Mouse (Mus musculus): ENCODE results near the gene Ghdc.
"Not testable (repeated sequence)": the region's sequence is repeated elsewhere in the genome, so short reads cannot be mapped to it uniquely, and the experiment has no call there.

Gene Ghdc

DNA sequence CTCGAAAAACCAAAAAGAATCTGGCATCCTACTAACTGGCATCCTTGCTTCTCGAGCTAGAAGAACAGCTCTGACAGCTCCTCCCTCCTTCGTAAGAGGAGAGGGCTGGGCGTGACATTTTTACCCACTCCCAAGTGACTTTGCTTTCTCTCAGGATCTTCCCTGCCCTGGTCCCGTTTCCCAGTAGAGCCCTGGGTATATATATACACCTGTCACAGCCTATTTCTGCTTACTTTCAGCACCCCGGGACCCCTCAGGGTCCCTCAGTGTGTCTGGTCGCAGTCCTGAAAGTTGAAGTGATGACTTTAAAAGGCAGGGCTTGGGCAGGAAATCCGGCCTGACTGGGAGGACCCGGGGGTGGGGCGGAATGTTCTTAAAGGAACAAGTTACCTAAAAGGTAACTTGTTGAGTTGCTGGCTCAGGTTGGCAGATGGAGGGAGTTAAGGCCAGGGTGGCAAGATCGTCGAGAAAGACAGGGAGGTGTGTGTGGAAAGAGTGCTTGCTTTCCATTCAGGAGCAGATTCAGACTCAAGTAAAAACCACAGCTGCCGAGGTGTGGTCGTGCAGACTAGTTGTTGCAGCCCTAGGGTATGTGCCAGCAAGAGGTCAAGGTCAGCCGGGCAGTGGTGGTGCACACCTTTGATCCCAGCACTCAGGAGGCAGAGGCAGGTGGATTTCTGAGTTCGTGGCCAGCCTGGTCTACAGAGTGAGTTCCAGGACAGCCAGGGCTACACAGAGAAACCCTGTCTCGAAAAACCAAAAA is at the start of gene Ghdc:
TSS of gene Ghdc (minus strand) at position 312 of the 763 bp plus-strand sequence.
- DNase-seq (ENCODE audit: low spot score): peak; percentile 62

- no peak for DNase-seq (ENCODE audit: low spot score)
Observed at GRCm38 (mm10) chr11:100820047-100820446, 49.3 kb upstream of the Ghdc start.

GRCm38 (mm10) chr11:100819626-100820025 is 48.9 kb upstream of the Ghdc start:
- no peak for DNase-seq (ENCODE audit: low spot score)

DNA sequence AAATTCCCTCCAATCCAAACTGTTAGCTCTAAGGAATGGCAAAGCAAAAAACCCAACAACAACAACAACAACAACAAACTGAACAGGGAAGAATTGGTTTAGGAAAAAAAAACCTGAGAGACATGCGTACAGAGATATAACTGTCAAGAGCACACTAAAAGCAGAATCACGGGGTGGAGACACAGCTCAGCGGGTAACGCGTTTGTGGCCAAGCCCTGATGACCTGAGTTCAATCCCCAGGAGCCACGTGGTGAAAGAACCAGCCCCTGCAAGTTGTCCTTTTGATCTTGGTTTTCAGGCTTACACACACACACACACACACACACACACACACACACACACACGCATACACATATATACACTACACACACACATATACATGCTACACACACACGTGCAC is 48.3 kb upstream of the Ghdc start:
- no peak for DNase-seq (ENCODE audit: low spot score)

GRCm38 (mm10) chr11:100818359-100819012 is 47.7 kb upstream of the Ghdc start:
- DNase-seq (ENCODE audit: low spot score): no peak

- DNase-seq (ENCODE audit: low spot score): no peak
Observed at GRCm38 (mm10) chr11:100817311-100817710, 46.6 kb upstream of the Ghdc start.

GRCm38 (mm10) chr11:100816801-100817200 is 46.0 kb upstream of the Ghdc start:
- DNase-seq (ENCODE audit: low spot score): no peak

GRCm38 (mm10) chr11:100816342-100816741 is 45.6 kb upstream of the Ghdc start:
- no peak for DNase-seq (ENCODE audit: low spot score)

DNA sequence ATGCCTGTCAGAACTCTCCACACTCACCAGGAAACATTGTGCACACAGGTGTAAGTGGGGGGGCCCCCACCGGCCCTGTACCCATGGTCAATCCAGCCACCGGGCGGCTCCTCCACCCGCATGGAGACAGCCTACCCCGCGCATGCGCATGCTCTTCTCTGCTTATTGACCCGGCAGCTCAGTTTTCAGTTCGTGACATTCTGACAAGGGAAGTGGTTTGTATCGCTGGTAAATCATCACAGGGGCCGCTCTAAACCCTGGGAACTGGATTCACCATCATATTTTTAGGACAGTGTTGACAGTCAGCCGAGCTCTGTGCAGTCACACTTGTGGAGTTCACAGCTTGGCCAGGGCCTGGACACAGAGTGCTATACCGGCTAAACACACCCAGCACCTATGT is 43.7 kb upstream of the Ghdc start:
- DNase-seq (ENCODE audit: low spot score): peak; percentile 20

DNA sequence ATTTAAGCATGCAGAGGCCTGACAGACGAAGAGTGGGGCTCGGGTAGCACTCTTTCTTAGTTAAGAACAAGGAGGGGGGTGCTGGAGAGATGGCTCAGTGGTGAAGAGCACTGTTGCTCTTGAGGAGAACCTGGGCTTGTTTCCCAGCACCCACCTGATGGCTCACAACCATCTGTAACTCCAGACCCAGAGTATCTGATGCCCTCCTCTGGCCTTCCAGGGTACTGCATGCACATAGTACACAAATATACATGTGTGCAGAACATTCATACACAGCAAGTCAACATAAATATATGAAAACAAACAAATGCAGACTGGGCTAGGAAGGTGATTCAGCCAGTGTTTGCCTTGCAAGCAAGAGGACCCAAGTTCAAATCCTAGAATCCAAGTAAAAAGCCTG is 40.4 kb upstream of the Ghdc start:
- no peak for DNase-seq (ENCODE audit: low spot score)

DNA sequence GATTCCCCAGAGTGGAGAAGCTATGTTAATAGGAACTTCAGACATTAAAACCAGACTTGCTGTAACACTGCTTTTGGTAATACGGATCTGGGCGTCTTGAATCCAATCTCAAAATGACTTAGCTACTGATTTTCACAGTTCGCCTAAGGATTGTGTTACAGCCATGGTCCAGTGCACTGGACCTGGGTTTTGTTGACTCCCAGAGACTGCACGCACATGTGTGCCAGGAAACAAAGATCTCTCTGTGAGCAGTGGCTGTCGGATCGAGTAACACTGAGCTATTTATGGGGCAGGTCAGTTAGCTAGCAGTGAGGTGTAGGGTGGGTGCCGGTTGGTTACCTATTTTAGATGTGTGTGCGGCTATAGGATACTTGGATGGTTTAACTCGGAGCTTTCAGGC is 39.8 kb upstream of the Ghdc start:
- no peak for DNase-seq (ENCODE audit: low spot score)

- no peak for DNase-seq (ENCODE audit: low spot score)
Observed at GRCm38 (mm10) chr11:100806380-100807305, 35.9 kb upstream of the Ghdc start.

GRCm38 (mm10) chr11:100805535-100805934 is 34.8 kb upstream of the Ghdc start:
- DNase-seq (ENCODE audit: low spot score): no peak

DNA sequence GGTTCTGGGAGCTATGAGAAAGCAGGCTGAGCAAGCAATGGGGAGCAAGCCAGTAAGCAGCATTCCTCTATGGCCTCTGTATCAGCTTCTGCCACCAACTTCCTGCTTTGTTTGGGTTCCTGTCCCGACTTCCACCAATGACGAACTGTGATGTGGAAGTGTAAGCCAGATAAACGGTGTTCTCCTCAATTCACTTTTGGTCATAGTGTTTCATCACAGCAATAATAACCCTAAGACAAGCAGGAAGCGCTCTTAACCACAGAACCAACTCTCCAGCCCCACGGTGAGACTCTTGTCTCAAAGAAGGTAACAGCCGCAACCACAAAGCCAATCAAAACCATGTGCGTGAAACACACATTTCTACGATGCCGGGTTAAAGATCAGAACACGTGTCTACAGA is 33.7 kb upstream of the Ghdc start:
- DNase-seq (ENCODE audit: low spot score): no peak

DNA sequence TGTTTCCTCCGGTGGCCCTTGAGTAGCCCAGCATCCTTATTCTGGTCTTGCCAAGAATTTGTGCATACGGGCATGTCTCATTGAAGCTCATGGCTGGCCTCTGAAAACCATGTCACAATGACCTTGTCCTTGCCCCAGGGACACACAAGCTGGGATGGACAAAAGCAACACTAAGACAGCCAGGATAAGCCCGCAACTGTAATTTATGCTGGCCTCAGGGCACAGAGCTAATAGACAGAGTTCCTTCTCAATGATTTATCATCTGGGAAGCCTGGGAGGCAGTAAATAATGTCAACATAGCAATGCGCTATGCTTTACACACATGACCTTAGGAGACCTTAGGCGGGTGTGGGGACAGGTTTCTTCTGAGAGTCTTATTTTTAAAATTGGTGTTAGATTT is 28.7 kb upstream of the Ghdc start:
- no peak for DNase-seq (ENCODE audit: low spot score)

DNA sequence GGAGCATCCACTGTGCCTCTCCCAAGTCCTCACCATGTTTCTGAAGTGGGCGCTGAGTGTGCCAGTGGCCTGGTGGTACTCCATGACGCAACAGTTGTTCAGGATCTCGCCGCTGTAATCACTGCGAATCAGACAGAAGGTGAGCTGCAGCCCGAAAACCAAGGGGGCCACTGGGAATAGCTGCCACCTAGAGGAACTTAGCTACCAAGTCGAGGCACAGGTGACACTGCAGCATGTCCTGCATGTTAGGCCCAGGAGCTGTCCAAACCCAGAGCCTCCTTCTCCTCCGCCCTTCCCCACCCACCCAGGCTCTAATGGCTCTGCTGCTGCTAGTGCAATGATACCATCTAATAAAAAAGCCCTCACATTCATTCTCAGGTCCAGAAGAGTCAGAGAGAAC is 25.8 kb upstream of the Ghdc start:
- DNase-seq (ENCODE audit: low spot score): no peak

DNA sequence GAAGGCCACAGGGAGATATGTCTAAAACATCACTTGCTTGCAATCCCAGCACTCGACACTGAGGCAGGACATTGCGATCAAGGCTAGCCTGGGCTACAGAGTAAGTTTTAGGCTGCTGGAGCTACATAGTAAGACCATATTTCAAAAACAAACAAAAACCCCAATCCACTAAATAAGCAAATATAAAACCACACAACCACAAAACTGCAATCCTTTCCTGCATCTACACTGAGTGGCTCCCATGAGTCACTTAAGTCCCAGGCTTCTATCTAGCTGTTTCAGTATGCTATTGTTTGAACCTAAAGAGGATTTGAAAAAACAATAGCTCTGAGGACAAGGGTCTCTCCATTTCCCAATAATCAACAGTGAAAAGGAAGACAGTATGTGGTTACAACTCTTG is 24.6 kb upstream of the Ghdc start:
- DNase-seq (ENCODE audit: low spot score): no peak

GRCm38 (mm10) chr11:100791457-100792049 is 20.8 kb upstream of the Ghdc start:
- DNase-seq (ENCODE audit: low spot score): no peak

DNA sequence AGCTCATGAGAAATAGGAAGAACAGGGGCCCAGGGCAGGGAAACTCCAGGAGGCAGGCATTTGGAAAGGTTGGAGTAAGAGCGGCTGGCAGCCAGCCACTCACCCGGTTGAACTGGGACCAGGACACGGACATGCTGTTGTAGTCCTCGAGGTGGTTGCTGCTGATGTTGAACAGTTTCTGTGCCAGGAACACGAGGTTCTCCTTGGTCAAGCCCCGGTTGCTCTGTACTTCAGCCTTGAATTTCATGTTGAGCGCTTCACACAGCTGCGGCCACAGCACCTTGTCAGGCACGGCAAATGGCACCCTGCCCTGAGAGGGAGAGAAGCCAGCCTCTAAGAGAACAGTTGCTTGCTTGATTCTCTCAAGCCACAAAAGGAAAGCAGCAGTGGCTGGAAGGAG is 19.9 kb upstream of the Ghdc start:
- not testable (repeated sequence) for DNase-seq (ENCODE audit: low spot score)

- DNase-seq (ENCODE audit: low spot score): no peak
Observed at GRCm38 (mm10) chr11:100789702-100790101, 18.9 kb upstream of the Ghdc start.

DNA sequence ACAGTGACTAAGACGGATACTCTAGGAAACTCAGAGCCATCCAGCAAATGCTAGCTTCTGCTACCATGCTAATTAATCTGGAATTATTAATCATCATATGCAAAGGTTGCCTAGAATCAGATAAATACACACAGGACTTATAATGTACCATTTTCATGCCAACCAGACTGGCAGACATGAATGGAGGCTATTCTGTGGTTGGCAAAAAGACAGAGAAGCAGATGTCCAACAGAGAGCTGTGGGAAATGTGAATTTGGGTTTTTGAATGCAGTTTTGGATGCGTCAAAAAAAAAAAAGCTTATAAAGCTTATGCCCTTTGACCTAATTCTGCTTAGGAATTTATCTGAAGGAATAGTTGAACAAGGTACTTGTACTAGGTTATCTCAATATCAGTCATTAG is 15.0 kb upstream of the Ghdc start:
- no peak for DNase-seq (ENCODE audit: low spot score)

DNA sequence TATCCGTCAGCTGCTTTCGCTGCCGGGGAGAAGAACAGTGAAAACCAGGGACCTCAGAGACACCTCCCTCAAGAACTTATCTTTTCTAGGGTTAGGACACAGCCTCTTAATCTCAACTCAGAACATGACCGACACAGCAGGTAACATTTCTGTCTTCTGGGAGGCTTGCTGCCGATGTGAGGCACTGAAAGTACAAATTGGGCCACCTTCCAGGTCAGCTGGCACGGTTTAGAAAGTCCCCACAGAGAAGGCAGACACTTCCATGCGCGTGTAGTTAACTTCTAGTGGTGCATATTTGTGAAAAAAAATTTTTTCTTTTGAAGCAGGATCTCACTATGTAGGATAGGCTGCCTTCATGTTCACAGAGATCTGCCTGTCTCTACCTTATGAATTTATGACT is 13.5 kb upstream of the Ghdc start:
- DNase-seq (ENCODE audit: low spot score): no peak
